Mouse (Mus musculus): ENCODE measurements at regions not wholly inside any gene's neighbourhood (a gene's known extent, or its start where the extent isn't known, plus 50 kb on each side); places are given as distances from the start of the nearest gene placed in this dataset.

- TF ChIP-seq POLR2A (IDR thresholded peaks at IDR 0.05; ENCODE audit: borderline replicate concordance, control insufficient read depth, low read depth, low read length) (no peak), CTCF (IDR thresholded peaks at IDR 0.05; ENCODE audit: control insufficient read depth, insufficient read depth, low read length) (no peak)
These were observed 141.2 kb downstream of the Gm9817 start for GRCm38 (mm10) chr13:45219671-45220070.
